ENCODE assay signal across 8 mouse cellular contexts in genomic region chrX:102156618-102157422, GRCm38 (mm10). TPM values are rescaled to one million over a fixed set of nuclear protein-coding genes. Genes with fewer than 3 reads are reported as not detected.
A peak's percentile ranks its signal among the peaks of the same experiment; 100 is the strongest.
DNase-seq lines count a peak whose midpoint lies in the region; ATAC-seq lines count a peak whose summit lies in the region.

Gene Ercc6l, minus strand, starts transcription at chrX:102157091.

- peak within 1 kb of the TSS; percentile 54 for H3K4me3 ChIP-seq in intestine, embryonic 14.5 days (ENCODE audit: low read depth, low read length)

- no peaks in the 10 kb centered on the region for H3K36me3 ChIP-seq in intestine, embryonic 14.5 days (ENCODE audit: control insufficient read depth, insufficient read depth, low read length)

- peak within 1 kb of the TSS; percentile 63 for H3K9ac ChIP-seq in intestine, embryonic 14.5 days (ENCODE audit: low read length)

- no peaks in the 10 kb centered on the region for H3K27me3 ChIP-seq in intestine, embryonic 14.5 days (replicated peaks; ENCODE audit: control insufficient read depth, insufficient read depth, low read length)

- 10% methylated on average over 42 of the region's 42 CpGs for WGBS in intestine, embryonic 14.5 days

- no peaks in the 10 kb centered on the region for H3K4me1 ChIP-seq in intestine, embryonic 14.5 days (replicated peaks; ENCODE audit: control insufficient read depth, insufficient read depth, low read length)

- H3K27ac ChIP-seq in intestine, embryonic 14.5 days (ENCODE audit: low read depth): peak within 1 kb of the TSS; percentile 62; the same call in 1 of the 2 replicates

- peak; percentile 97 for ATAC-seq in intestine, embryonic 14.5 days (replicated peaks; ENCODE audit: low FRiP score, low TSS enrichment, low read depth)

- intact Hi-C loops in gastrocnemius, postnatal 14 days (cut with DNase I; ENCODE audit: low total_unique reads): no loop called here
- intact Hi-C loops in left cerebral cortex, postnatal 14 days (cut with DNase I): no loop called here

- peak within 1 kb of the TSS; percentile 44 for H3K4me2 ChIP-seq in intestine, embryonic 14.5 days (ENCODE audit: low read length)

- DNase-seq in adipocyte (ENCODE audit: low spot score): peak; percentile 93
- peak; percentile 91 for DNase-seq in embryo, embryonic 10 days (ENCODE audit: low spot score)
- DNase-seq in gastrocnemius, postnatal 14 days: peak; percentile 92
- peak; percentile 84 for DNase-seq in intestine, embryonic 14.5 days (ENCODE audit: low spot score)
- peak; percentile 88 to 91 for DNase-seq in left cerebral cortex, postnatal 14 days (ENCODE audit: low spot score in 2 of 2)
- DNase-seq in mesoderm, embryonic 11.5 days (ENCODE audit: low read depth, low spot score): peak; percentile 96
- DNase-seq in right cerebral cortex, postnatal 36 days (ENCODE audit: low spot score in 2 of 2): peak; percentile 77 to 78
- peak; percentile 90 for DNase-seq in yolk sac, embryonic 10.5 days (ENCODE audit: low spot score)

- no peaks in the 10 kb centered on the region for H3K9me3 ChIP-seq in intestine, embryonic 14.5 days (ENCODE audit: control insufficient read depth, low read length)

RNA-seq across cellular contexts. Expression of gene Ercc6l, which starts in this region (rescaled TPM):
- total RNA-seq in gastrocnemius, postnatal 14 days (2021): under 1 TPM; 0.69 to 0.88 TPM
- 14.6 and 16.0 TPM in 2 replicates for polyA plus RNA-seq in intestine, embryonic 14.5 days (2014; fragmentation: Nextera tagmentation; extraction: Ambion mirVana)
- under 1 TPM; 0.06 to 0.15 TPM for total RNA-seq in left cerebral cortex, postnatal 14 days (2021)

Comparison
In these comparisons a context has a peak if more than half of its experiments do, and no peak if none do; other contexts are left out.
1. Peak in every context shown above with its lines: DNase-seq, ATAC-seq, H3K4me3 ChIP-seq and H3K27ac ChIP-seq.
2. Peak in DNase-seq in gastrocnemius, postnatal 14 days; RNA of the gene not detected or under 1 TPM.
3. Peak in DNase-seq in left cerebral cortex, postnatal 14 days; RNA of the gene not detected or under 1 TPM.